Mouse (Mus musculus): ENCODE data around the gene Hesx1.

DNA sequence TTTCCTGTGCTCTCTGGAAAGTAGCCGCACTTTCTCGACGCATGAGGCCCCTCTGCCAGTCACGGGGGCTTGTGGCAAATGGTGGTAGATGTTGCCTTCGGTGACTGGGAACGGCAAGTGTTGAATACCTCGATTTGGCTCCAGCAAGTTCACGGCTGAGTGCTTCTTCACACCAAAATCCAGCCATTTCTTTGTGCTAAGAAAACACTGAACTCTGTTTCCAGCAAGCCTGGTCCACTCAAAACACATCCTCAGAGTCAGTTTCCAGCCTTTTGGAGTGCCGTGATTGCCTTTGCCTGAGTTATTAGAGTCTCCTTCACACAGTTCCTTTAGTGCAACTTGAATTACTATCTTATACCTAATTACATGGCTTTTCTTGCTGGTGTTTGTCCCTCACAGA, 55.8 kb downstream of the Hesx1 start:
- TF ChIP-seq GATA1 (IDR thresholded peaks at IDR 0.05; ENCODE audit: borderline replicate concordance, low read length): no peak
- TF ChIP-seq FLI1 (IDR thresholded peaks at IDR 0.05; ENCODE audit: low read length): no peak

All from megakaryocyte, embryonic 14.5 days (primary cell).